ENCODE assay signal across 40 mouse cellular contexts in the genomic region with DNA sequence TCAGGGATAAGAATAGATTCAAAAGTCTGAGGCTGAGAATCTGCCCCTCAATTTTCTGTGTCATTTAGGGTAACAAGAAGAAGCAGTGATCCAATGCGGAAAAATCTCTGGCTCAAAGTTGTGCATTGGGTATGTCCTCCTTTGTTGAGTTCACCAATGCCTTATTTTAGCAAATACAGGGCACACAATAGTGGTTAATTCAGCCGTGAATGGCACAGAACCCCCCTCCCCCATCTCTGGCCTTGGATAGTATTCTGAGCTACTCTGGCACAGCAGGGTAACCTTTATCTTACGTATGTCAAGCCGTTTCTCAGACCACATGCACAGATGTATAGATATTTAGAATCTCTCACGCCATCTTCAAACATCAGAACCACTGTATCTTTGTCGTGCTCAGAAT. TPM values are rescaled to one million over a fixed set of nuclear protein-coding genes. Genes with fewer than 3 reads are reported as not detected.
DNase-seq lines count a peak whose midpoint lies in the region; ATAC-seq and TF ChIP-seq lines count a peak whose summit lies in the region.
"Had no signal": no experiment of that assay in that cellular context is flagged by ENCODE, and none has a peak within 500 bp of the region (broad histone marks: within the 10 kb centered on the region; RNA-seq: fewer than 3 reads in every experiment).

No protein-coding gene starts in this region.

- no peak overlapping the region for H3K4me3 ChIP-seq in forebrain, embryonic 12.5 days (replicated peaks)
- H3K4me3 ChIP-seq in forebrain, postnatal 0 days (ENCODE audit: low read depth, low read length), result no peak overlapping the region
- no peak overlapping the region for H3K4me3 ChIP-seq in midbrain, embryonic 13.5 days (replicated peaks)
- H3K4me3 ChIP-seq in midbrain, embryonic 14.5 days (replicated peaks; ENCODE audit: low read depth, low read length), result no peak overlapping the region
- H3K4me3 ChIP-seq in forebrain, embryonic 13.5 days, result no peak overlapping the region
- no peak overlapping the region for H3K4me3 ChIP-seq in embryonic facial prominence, embryonic 10.5 days
- H3K4me3 ChIP-seq: embryonic facial prominence, embryonic 15.5 days; limb, embryonic 10.5 days; limb, embryonic 15.5 days; liver, embryonic 13.5 days had no signal

- H3K27ac ChIP-seq in forebrain, embryonic 12.5 days, result no peak overlapping the region
- H3K27ac ChIP-seq in forebrain, postnatal 0 days (ENCODE audit: low read depth, low read length), result no peak overlapping the region
- no peak overlapping the region for H3K27ac ChIP-seq in midbrain, embryonic 13.5 days
- no peak overlapping the region for H3K27ac ChIP-seq in midbrain, embryonic 14.5 days (replicated peaks; ENCODE audit: low read depth, low read length)
- no peak overlapping the region for H3K27ac ChIP-seq in forebrain, embryonic 13.5 days
- H3K27ac ChIP-seq in embryonic facial prominence, embryonic 10.5 days (replicated peaks), result no peak overlapping the region
- H3K27ac ChIP-seq: embryonic facial prominence, embryonic 15.5 days; hindbrain, embryonic 14.5 days; limb, embryonic 10.5 days; limb, embryonic 15.5 days; liver, embryonic 13.5 days; macrophage; stomach, postnatal 0 days had no signal

- no peak overlapping the region for H3K9ac ChIP-seq in forebrain, embryonic 12.5 days
- no peak overlapping the region for H3K9ac ChIP-seq in forebrain, postnatal 0 days
- H3K9ac ChIP-seq in midbrain, embryonic 13.5 days (replicated peaks), result no peak overlapping the region
- no peak overlapping the region for H3K9ac ChIP-seq in midbrain, embryonic 14.5 days (replicated peaks; ENCODE audit: low read length)
- no peak overlapping the region for H3K9ac ChIP-seq in forebrain, embryonic 13.5 days
- H3K9ac ChIP-seq: embryonic facial prominence, embryonic 15.5 days; hindbrain, embryonic 14.5 days; limb, embryonic 15.5 days; liver, embryonic 13.5 days had no signal

- no peaks in the 10 kb centered on the region for H3K9me3 ChIP-seq in forebrain, embryonic 12.5 days
- H3K9me3 ChIP-seq in forebrain, postnatal 0 days (ENCODE audit: low read length), result no peaks in the 10 kb centered on the region
- H3K9me3 ChIP-seq in midbrain, embryonic 13.5 days, result no peaks in the 10 kb centered on the region
- no peaks in the 10 kb centered on the region for H3K9me3 ChIP-seq in midbrain, embryonic 14.5 days (ENCODE audit: control insufficient read depth, low read length)
- H3K9me3 ChIP-seq in forebrain, embryonic 13.5 days (replicated peaks), result no peaks in the 10 kb centered on the region
- H3K9me3 ChIP-seq in embryonic facial prominence, embryonic 10.5 days, result no peaks in the 10 kb centered on the region
- H3K9me3 ChIP-seq: embryonic facial prominence, embryonic 15.5 days; limb, embryonic 10.5 days; limb, embryonic 15.5 days; liver, embryonic 13.5 days had no signal

- peaks cover 8% of the 10 kb centered on the region for H3K4me1 ChIP-seq in forebrain, embryonic 12.5 days
- no peaks in the 10 kb centered on the region for H3K4me1 ChIP-seq in forebrain, postnatal 0 days (ENCODE audit: insufficient read depth)
- H3K4me1 ChIP-seq in midbrain, embryonic 13.5 days (replicated peaks), result no peaks in the 10 kb centered on the region
- no peaks in the 10 kb centered on the region for H3K4me1 ChIP-seq in midbrain, embryonic 14.5 days (ENCODE audit: control insufficient read depth, insufficient read depth, low read length)
- peaks cover 16% of the 10 kb centered on the region; the same call in 1 of the 2 replicates for H3K4me1 ChIP-seq in forebrain, embryonic 13.5 days
- H3K4me1 ChIP-seq in embryonic facial prominence, embryonic 10.5 days, result no peaks in the 10 kb centered on the region
- H3K4me1 ChIP-seq: embryonic facial prominence, embryonic 15.5 days; limb, embryonic 10.5 days; limb, embryonic 15.5 days; liver, embryonic 13.5 days had no signal

- H3K27me3 ChIP-seq in forebrain, embryonic 12.5 days, result no peaks in the 10 kb centered on the region
- no peaks in the 10 kb centered on the region for H3K27me3 ChIP-seq in forebrain, postnatal 0 days (ENCODE audit: insufficient read depth, low read length)
- H3K27me3 ChIP-seq in midbrain, embryonic 13.5 days, result no peaks in the 10 kb centered on the region
- H3K27me3 ChIP-seq in midbrain, embryonic 14.5 days (ENCODE audit: control insufficient read depth, insufficient read depth, low read length), result no peaks in the 10 kb centered on the region
- no peaks in the 10 kb centered on the region for H3K27me3 ChIP-seq in forebrain, embryonic 13.5 days
- no peaks in the 10 kb centered on the region for H3K27me3 ChIP-seq in embryonic facial prominence, embryonic 10.5 days (replicated peaks; ENCODE audit: low read depth, poor library complexity, severe bottlenecking)
- H3K27me3 ChIP-seq: embryonic facial prominence, embryonic 15.5 days; limb, embryonic 15.5 days; liver, embryonic 13.5 days had no signal

- peak; percentile 75 for ATAC-seq in forebrain, embryonic 12.5 days (ENCODE audit: low FRiP score)
- ATAC-seq in forebrain, postnatal 0 days, result no peak
- peak; percentile 30; the same call in 1 of the 2 replicates for ATAC-seq in midbrain, embryonic 13.5 days
- ATAC-seq in midbrain, embryonic 14.5 days (ENCODE audit: low FRiP score, low TSS enrichment), result no peak
- ATAC-seq in forebrain, embryonic 13.5 days, result peak; percentile 42; the same call in 1 of the 2 replicates
- ATAC-seq: inflammation-experienced regulatory T-cells, adult 6 months; lung, postnatal 0 days had no signal

- no peak overlapping the region for H3K4me2 ChIP-seq in forebrain, embryonic 12.5 days
- no peak overlapping the region for H3K4me2 ChIP-seq in forebrain, postnatal 0 days (ENCODE audit: low read depth)
- H3K4me2 ChIP-seq in midbrain, embryonic 13.5 days (replicated peaks), result no peak overlapping the region
- no peak overlapping the region for H3K4me2 ChIP-seq in midbrain, embryonic 14.5 days (ENCODE audit: low read length)
- H3K4me2 ChIP-seq in forebrain, embryonic 13.5 days, result no peak overlapping the region
- H3K4me2 ChIP-seq: embryonic facial prominence, embryonic 15.5 days; heart, embryonic 11.5 days; hindbrain, embryonic 14.5 days; limb, embryonic 15.5 days; liver, embryonic 13.5 days had no signal

- no peak for TF ChIP-seq CTCF in forebrain, postnatal 0 days (IDR thresholded peaks at IDR 0.05; ENCODE audit: low read depth)

- DNase-seq in forebrain, postnatal 0 days, result no peak
- DNase-seq in midbrain, embryonic 14.5 days, result no peak
- no peak for DNase-seq in embryonic facial prominence, embryonic 10.5 days (ENCODE audit: low spot score)
- no peak for DNase-seq in cerebellum, adult 11 months
- DNase-seq: adrenal gland, postnatal 10 days; B cell, adult 2 months; cerebellum, adult 18-20 months; cerebellum, postnatal 25 days; gastrocnemius, postnatal 25 days; heart, adult 18-20 months; heart, postnatal 4 days; kidney, adult 11 months; kidney, postnatal 14 days; layer of hippocampus, adult 9-11 months; liver, embryonic 13.5 days; lung, adult 18-20 months; right cerebral cortex, postnatal 4 days; thymus, adult 18-20 months; thymus, postnatal 25 days had no signal

- WGBS in forebrain, embryonic 12.5 days, result 19% methylated on average over 6 of the region's 6 CpGs
- WGBS in forebrain, postnatal 0 days, result 24% methylated on average over 6 of the region's 6 CpGs
- 30% methylated on average over 6 of the region's 6 CpGs for WGBS in midbrain, embryonic 13.5 days
- 30% methylated on average over 6 of the region's 6 CpGs for WGBS in midbrain, embryonic 14.5 days
- 15% methylated on average over 6 of the region's 6 CpGs for WGBS in forebrain, embryonic 13.5 days
- WGBS in embryonic facial prominence, embryonic 10.5 days, result 73% methylated on average over 6 of the region's 6 CpGs

- H3K36me3 ChIP-seq in forebrain, embryonic 12.5 days (replicated peaks), result peaks cover 4% of the 10 kb centered on the region
- no peaks in the 10 kb centered on the region; the same call in 1 of the 2 replicates for H3K36me3 ChIP-seq in forebrain, postnatal 0 days (ENCODE audit: insufficient read depth)
- H3K36me3 ChIP-seq in midbrain, embryonic 13.5 days, result no peaks in the 10 kb centered on the region
- no peaks in the 10 kb centered on the region for H3K36me3 ChIP-seq in midbrain, embryonic 14.5 days (ENCODE audit: control insufficient read depth, insufficient read depth, low read length)
- H3K36me3 ChIP-seq in forebrain, embryonic 13.5 days (ENCODE audit: poor library complexity, severe bottlenecking), result peaks cover 5% of the 10 kb centered on the region; the same call in 1 of the 2 replicates
- H3K36me3 ChIP-seq in embryonic facial prominence, embryonic 10.5 days (replicated peaks), result 0 out of 2 replicates have a peak, but pooled peaks cover 2% of the 10 kb centered on the region
- H3K36me3 ChIP-seq: limb, embryonic 10.5 days had no signal

RNA-seq across cellular contexts. Expression of a gene that starts 15.7 kb away (rescaled TPM):
- polyA plus RNA-seq in forebrain, embryonic 12.5 days (2016; fragmentation: Nextera tagmentation; extraction: Ambion mirVana), result 33.9 and 37.8 TPM in 2 replicates
- total RNA-seq in forebrain, postnatal 0 days (2014; rRNA removed), result 27.8 and 40.2 TPM in 2 replicates
- polyA plus RNA-seq in forebrain, postnatal 0 days (2015; fragmentation: Nextera tagmentation; extraction: Ambion mirVana), result 35.2 and 39.0 TPM in 2 replicates
- polyA plus RNA-seq in midbrain, embryonic 13.5 days (2015; fragmentation: Nextera tagmentation; extraction: Ambion mirVana), result 28.5 and 31.9 TPM in 2 replicates
- 30.8 and 32.7 TPM in 2 replicates for polyA plus RNA-seq in midbrain, embryonic 14.5 days (2014; fragmentation: Nextera tagmentation; extraction: Ambion mirVana)
- polyA plus RNA-seq in forebrain, embryonic 13.5 days (2015; fragmentation: Nextera tagmentation; extraction: Ambion mirVana), result 36.9 and 41.9 TPM in 2 replicates
- 20.9 and 25.9 TPM in 2 replicates for polyA plus RNA-seq in embryonic facial prominence, embryonic 10.5 days (2016; fragmentation: Nextera tagmentation; extraction: Ambion mirVana)

RNA-seq across cellular contexts. Expression of a gene that starts 15.9 kb away (rescaled TPM):
- polyA plus RNA-seq in forebrain, embryonic 12.5 days (2016; fragmentation: Nextera tagmentation; extraction: Ambion mirVana), result 0.13 and 0.37 TPM in 2 replicates
- 0.15 TPM in 1 of 2 replicates, not detected in the other for total RNA-seq in forebrain, postnatal 0 days (2014; rRNA removed)
- polyA plus RNA-seq in forebrain, postnatal 0 days (2015; fragmentation: Nextera tagmentation; extraction: Ambion mirVana), result 0.15 and 0.21 TPM in 2 replicates
- polyA plus RNA-seq in midbrain, embryonic 13.5 days (2015; fragmentation: Nextera tagmentation; extraction: Ambion mirVana), result 0.15 and 0.17 TPM in 2 replicates
- polyA plus RNA-seq in midbrain, embryonic 14.5 days (2014; fragmentation: Nextera tagmentation; extraction: Ambion mirVana), result 0.08 TPM in 1 of 2 replicates, not detected in the other
- polyA plus RNA-seq in forebrain, embryonic 13.5 days (2015; fragmentation: Nextera tagmentation; extraction: Ambion mirVana), result 0.18 and 0.22 TPM in 2 replicates
- polyA plus RNA-seq in embryonic facial prominence, embryonic 10.5 days (2016; fragmentation: Nextera tagmentation; extraction: Ambion mirVana), result 0.07 and 0.16 TPM in 2 replicates
- total RNA-seq: ES-E14; left cerebral cortex, postnatal 10 days; megakaryocyte-erythroid progenitor cell, adult 5-6 weeks; monocyte, adult 5-6 weeks had no signal
- polyA plus RNA-seq: inflammation-experienced regulatory T-cells, adult 6 months; kidney, embryonic 14.5 days had no signal

RNA-seq across cellular contexts. Expression of a gene that starts 48.3 kb away (rescaled TPM):
- 46.8 and 52.6 TPM in 2 replicates for polyA plus RNA-seq in forebrain, embryonic 12.5 days (2016; fragmentation: Nextera tagmentation; extraction: Ambion mirVana)
- total RNA-seq in forebrain, postnatal 0 days (2014; rRNA removed), result 26.8 and 27.5 TPM in 2 replicates
- polyA plus RNA-seq in forebrain, postnatal 0 days (2015; fragmentation: Nextera tagmentation; extraction: Ambion mirVana), result 40.7 and 42.2 TPM in 2 replicates
- polyA plus RNA-seq in midbrain, embryonic 13.5 days (2015; fragmentation: Nextera tagmentation; extraction: Ambion mirVana), result 6.9 and 8.1 TPM in 2 replicates
- 0.09 TPM in 1 of 2 replicates, not detected in the other for polyA plus RNA-seq in midbrain, embryonic 14.5 days (2014; fragmentation: Nextera tagmentation; extraction: Ambion mirVana)
- polyA plus RNA-seq in forebrain, embryonic 13.5 days (2015; fragmentation: Nextera tagmentation; extraction: Ambion mirVana), result 56.3 and 65.2 TPM in 2 replicates
- polyA plus RNA-seq in embryonic facial prominence, embryonic 10.5 days (2016; fragmentation: Nextera tagmentation; extraction: Ambion mirVana), result 2.8 and 3.2 TPM in 2 replicates
- total RNA-seq: adrenal gland, postnatal 10 days; ES-E14; gastrocnemius, adult 18-20 months; gastrocnemius, postnatal 25 days; heart, adult 18-20 months; heart, postnatal 4 days; megakaryocyte-erythroid progenitor cell, adult 5-6 weeks; monocyte, adult 5-6 weeks had no signal
- polyA plus RNA-seq: heart, postnatal 0 days; hindbrain, embryonic 14.5 days; inflammation-experienced regulatory T-cells, adult 6 months; kidney, embryonic 14.5 days; limb, embryonic 10.5 days; limb, embryonic 15.5 days; liver, embryonic 13.5 days; lung, postnatal 0 days; macrophage; neural tube, embryonic 14.5 days; spleen, adult 2 months; stomach, postnatal 0 days had no signal

Comparison
In these comparisons a context has a peak if more than half of its experiments do, and no peak if none do; other contexts are left out.
1. ATAC-seq: peak in forebrain, embryonic 12.5 days (single experiment), midbrain, embryonic 13.5 days (single experiment) and forebrain, embryonic 13.5 days (single experiment); none in forebrain, postnatal 0 days (single experiment) and midbrain, embryonic 14.5 days (single experiment).